Mouse (Mus musculus) heart, embryonic 10.5 days (tissue): ENCODE measurements around the gene Prg2. TPM values are rescaled to one million over a fixed set of nuclear protein-coding genes. Genes with fewer than 3 reads are reported as not detected.

Experiments used
- DNase-seq: peaks from one replicate; pipeline ENCODE4 v3.0.0-alpha.2; 2017; ENCODE audit warnings: low spot score
- H3K27ac ChIP-seq: fragments of 300-500 bp; sonication (generic); 2 replicates; pipeline ENCODE4 v1.5.1; 2016; ENCODE audit warnings: mild to moderate bottlenecking
- H3K27me3 ChIP-seq: fragments of 300-500 bp; sonication (generic); 2 replicates; pipeline ENCODE4 v1.6.1; 2016; ENCODE audit warnings: mild to moderate bottlenecking; ENCODE audit not compliant: poor library complexity, insufficient read depth, severe bottlenecking
- H3K36me3 ChIP-seq: fragments of 300-500 bp; sonication (generic); 2 replicates; pipeline ENCODE4 v1.6.1; 2016; ENCODE audit warnings: mild to moderate bottlenecking, moderate library complexity
- H3K4me1 ChIP-seq: fragments of 300-500 bp; sonication (generic); 2 replicates; pipeline ENCODE4 v1.6.1; 2016; ENCODE audit warnings: mild to moderate bottlenecking
- H3K4me3 ChIP-seq: fragments of 300-500 bp; sonication (generic); 2 replicates; pipeline ENCODE4 v1.5.1; 2016; ENCODE audit warnings: mild to moderate bottlenecking, moderate library complexity
- H3K9me3 ChIP-seq: fragments of 300-500 bp; sonication (generic); 2 replicates; pipeline ENCODE4 v1.6.1; 2016; ENCODE audit warnings: mild to moderate bottlenecking, moderate library complexity
- WGBS: fragments of 180-500 bp; shearing (Covaris S2); methylation state at CpG from one replicate; pipeline ENCODE4 v1.1.7; 2016; 5-methylcytosine and 5-hydroxymethylcytosine counted together
- polyA plus RNA-seq: library from polyadenylated mRNA; unstranded; fragments of >200 nt; fragmentation: Nextera tagmentation; extraction: Ambion mirVana; gene quantifications from 2 replicates; pipeline ENCODE4 v1.2.1, GENCODE M21; 2016

Prg2 gene
- polyA plus RNA-seq, 1 experiment from 2014 or later = 0.64 TPM

DNA sequence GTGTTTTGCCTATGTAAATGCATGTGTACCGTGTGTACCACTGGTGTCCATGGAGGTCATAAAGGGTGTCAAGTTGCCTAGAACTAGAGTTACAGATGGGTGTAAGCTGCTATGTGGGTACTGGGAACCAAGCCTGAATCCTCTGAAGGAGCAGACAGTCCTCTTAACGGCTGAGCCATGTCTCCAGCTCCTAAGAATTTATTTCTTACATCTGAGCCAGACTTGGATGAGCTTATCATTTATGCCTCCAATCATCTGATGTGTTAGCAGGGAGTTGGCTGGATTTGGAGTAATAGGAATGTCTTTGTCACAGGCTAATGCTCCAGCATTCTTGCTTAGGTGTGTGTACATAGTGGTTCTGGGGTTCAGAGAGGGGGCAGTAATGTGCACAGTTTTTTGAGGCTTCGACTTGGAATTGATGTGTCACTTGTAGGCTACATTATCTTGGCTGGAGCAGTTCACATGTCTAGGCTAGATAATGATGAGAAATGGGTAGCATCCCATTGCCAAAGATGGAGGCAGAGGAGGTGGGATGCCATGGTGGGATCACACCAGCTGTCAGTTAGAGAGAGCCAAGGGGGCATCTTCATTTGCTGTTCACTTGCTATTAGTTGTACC lies 33.0 kb upstream of the Prg2 start:
- Histone ChIP-seq H3K4me3 (no peak overlapping the region), H3K27me3 (no peaks in the 10 kb centered on the region), H3K36me3 (peaks cover 86% of the 10 kb centered on the region), H3K27ac (no peak overlapping the region), H3K4me1 (no peaks in the 10 kb centered on the region), H3K9me3 (no peaks in the 10 kb centered on the region)
- WGBS = 85% methylated on average over 3 of the region's 3 CpGs
- no peak for DNase-seq

DNA sequence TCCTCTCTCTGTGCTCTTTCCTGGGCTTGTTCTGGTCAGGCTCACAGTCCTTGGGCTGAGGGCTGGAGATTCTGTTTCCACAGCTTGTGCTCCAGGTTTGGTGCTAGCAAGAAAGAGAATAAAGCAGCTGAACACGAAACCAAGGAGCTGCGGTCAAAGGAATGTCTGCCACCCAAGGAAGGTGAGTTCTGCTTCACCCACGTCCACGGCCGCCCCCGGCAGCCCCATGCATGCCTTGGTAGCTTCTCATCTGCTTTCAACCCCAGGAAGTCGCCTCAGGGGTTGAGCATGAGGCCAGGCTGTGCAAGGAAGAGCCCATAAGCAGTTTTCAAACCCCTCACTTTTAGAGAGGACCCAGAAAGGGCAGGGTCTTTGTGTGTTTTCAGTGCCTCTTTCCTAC lies 32.0 kb upstream of the Prg2 start:
- H3K27me3 ChIP-seq = no peaks in the 10 kb centered on the region
- H3K9me3 ChIP-seq = no peaks in the 10 kb centered on the region
- no peak for DNase-seq
- no peaks in the 10 kb centered on the region for H3K4me1 ChIP-seq
- H3K4me3 ChIP-seq = no peak overlapping the region
- H3K27ac ChIP-seq = no peak overlapping the region
- WGBS = 93% methylated on average over 7 of the region's 7 CpGs
- H3K36me3 ChIP-seq = peaks cover 91% of the 10 kb centered on the region

DNA sequence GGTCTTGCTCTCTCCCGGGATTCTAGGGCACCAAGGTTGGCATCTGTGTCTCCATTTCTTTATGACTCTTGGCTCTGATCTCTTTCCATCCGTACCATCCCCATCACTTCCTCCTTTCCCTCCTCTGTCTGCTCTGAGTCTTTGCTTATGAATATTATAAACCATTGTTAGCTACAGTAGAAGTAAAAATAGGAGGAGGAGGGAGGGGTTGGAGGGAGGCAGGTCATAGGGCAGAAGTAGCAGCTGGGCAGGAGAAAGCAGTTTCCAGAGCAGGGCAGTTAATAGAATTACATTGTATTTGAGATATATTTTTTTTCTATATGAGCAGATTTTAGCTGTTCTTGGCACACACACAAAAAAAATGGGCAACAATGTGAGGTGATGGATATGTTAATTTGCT lies 31.5 kb upstream of the Prg2 start:
- no peaks in the 10 kb centered on the region for H3K9me3 ChIP-seq
- H3K4me1 ChIP-seq = no peaks in the 10 kb centered on the region
- no peaks in the 10 kb centered on the region for H3K27me3 ChIP-seq
- H3K27ac ChIP-seq = no peak overlapping the region
- DNase-seq = no peak
- peaks cover 96% of the 10 kb centered on the region for H3K36me3 ChIP-seq
- 97% methylated on average over 2 of the region's 2 CpGs for WGBS
- no peak overlapping the region for H3K4me3 ChIP-seq

DNA sequence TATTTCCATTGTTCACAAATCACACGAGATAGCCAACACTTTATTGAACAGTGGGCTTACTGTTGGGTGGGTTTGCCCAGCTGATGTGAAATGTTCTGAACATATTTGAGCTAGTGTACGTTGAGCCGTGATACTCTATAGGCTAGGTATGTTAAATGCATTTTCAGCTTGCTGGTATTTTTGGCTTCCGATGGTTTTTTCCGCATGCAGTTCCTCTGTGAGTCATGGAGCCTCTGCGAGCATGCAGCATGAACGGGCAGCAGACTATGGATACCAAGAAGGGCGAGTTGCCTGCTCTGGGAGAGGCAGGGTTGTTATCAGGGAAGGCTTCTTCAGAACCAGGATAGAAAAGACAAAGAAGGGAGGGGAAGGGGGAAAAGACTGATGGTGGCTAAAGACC lies 29.2 kb upstream of the Prg2 start:
- no peaks in the 10 kb centered on the region for H3K27me3 ChIP-seq
- H3K27ac ChIP-seq = no peak overlapping the region
- 77% methylated on average over 8 of the region's 8 CpGs for WGBS
- no peaks in the 10 kb centered on the region for H3K4me1 ChIP-seq
- no peak for DNase-seq
- H3K9me3 ChIP-seq = no peaks in the 10 kb centered on the region
- peaks cover 87% of the 10 kb centered on the region for H3K36me3 ChIP-seq
- no peak overlapping the region for H3K4me3 ChIP-seq

DNA sequence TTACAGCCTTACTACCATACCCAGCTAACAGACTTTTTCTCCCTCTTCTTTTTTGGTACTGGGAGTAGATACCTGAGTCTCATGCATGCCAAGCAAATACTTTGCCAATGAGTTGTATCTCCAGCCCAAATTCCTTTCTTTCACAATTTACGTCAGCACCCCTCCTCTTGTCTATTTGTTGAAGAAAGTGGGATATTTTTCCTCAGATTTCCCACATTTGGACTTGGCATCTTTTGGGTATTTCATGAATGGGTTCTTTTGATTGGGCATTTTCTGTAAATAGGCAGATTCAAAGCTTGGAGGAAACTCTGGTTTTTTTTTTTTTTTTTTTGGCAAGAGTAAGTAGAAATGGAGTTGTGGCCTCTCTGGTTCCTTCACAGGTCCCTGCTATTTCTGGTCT lies 28.0 kb upstream of the Prg2 start:
- no peaks in the 10 kb centered on the region for H3K27me3 ChIP-seq
- H3K9me3 ChIP-seq = no peaks in the 10 kb centered on the region
- no peak overlapping the region for H3K4me3 ChIP-seq
- no peaks in the 10 kb centered on the region for H3K4me1 ChIP-seq
- H3K36me3 ChIP-seq = peaks cover 87% of the 10 kb centered on the region
- no peak overlapping the region for H3K27ac ChIP-seq
- DNase-seq = no peak
- whole genome bisulfite sequencing = 86% methylated on average over 1 of the region's 1 CpGs

DNA sequence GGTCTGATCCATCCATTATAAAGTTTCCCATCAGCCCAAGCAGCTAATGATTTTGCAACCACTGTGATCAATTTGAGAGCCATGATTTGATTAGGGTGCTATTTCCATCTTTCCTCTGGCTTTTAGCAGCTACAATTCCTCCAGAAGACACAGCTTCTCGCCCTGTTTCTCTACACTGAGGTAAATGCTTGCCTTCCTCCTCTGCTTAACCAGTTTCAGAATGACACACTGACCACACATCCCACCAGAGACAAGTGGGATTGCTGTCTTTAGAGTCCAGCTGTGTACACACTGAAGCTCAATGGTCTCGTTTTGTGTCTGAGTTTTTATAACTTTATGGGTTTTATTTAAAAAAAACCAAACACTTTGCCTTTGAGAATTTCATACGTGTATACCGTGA lies 27.6 kb upstream of the Prg2 start:
- Histone ChIP-seq H3K4me1 (no peaks in the 10 kb centered on the region), H3K27me3 (no peaks in the 10 kb centered on the region), H3K36me3 (peaks cover 87% of the 10 kb centered on the region), H3K4me3 (no peak overlapping the region), H3K9me3 (no peaks in the 10 kb centered on the region), H3K27ac (no peak overlapping the region)
- no peak for DNase-seq
- 85% methylated on average over 4 of the region's 4 CpGs for WGBS

DNA sequence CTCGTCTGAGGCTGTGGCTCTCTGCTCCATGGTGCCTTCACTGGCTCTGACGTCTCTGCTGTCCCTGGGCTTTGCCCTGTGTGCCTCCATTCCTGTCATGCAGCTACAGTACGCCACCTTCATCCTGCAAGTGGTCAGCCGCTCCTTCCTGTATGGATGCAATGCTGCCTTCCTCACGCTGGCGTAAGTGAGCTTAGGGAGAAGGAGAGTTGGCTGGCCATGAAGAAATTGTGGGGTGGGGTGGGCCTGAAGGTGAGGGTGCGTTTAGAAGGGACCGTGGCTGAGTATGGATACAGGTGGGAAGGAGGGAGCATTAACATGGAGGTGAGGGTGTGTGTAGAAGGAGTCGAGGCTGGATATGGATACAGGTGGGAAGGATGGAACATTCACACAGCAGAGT lies 24.8 kb upstream of the Prg2 start:
- H3K27ac ChIP-seq = no peak overlapping the region
- DNase-seq = no peak
- H3K9me3 ChIP-seq = no peaks in the 10 kb centered on the region
- no peak overlapping the region for H3K4me3 ChIP-seq
- 89% methylated on average over 9 of the region's 9 CpGs for WGBS
- no peaks in the 10 kb centered on the region for H3K4me1 ChIP-seq
- H3K27me3 ChIP-seq = no peaks in the 10 kb centered on the region
- peaks cover 66% of the 10 kb centered on the region for H3K36me3 ChIP-seq

DNA sequence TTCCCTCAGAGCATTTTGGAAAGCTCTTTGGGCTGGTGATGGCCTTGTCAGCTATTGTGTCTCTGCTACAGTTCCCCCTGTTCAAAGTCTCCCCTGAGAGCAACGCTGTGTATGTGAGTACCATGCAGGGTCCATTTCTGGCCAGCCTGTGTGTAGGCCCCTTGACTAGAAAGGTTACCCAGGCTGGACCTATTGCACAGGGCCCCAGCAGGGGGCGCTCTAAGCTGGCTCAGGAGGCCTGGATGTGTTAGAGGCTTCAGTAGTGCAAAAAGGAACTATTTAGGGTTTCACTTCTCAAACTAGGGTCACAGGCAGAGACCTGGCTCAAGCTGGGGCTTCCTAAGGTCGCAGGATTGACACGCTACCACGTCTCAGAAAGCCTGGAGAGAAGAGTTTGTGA lies 24.0 kb upstream of the Prg2 start:
- no peaks in the 10 kb centered on the region for H3K4me1 ChIP-seq
- no peak overlapping the region for H3K27ac ChIP-seq
- H3K4me3 ChIP-seq = no peak overlapping the region
- H3K9me3 ChIP-seq = no peaks in the 10 kb centered on the region
- no peak for DNase-seq
- WGBS = 54% methylated on average over 5 of the region's 5 CpGs
- peaks cover 57% of the 10 kb centered on the region for H3K36me3 ChIP-seq
- H3K27me3 ChIP-seq = no peaks in the 10 kb centered on the region

DNA sequence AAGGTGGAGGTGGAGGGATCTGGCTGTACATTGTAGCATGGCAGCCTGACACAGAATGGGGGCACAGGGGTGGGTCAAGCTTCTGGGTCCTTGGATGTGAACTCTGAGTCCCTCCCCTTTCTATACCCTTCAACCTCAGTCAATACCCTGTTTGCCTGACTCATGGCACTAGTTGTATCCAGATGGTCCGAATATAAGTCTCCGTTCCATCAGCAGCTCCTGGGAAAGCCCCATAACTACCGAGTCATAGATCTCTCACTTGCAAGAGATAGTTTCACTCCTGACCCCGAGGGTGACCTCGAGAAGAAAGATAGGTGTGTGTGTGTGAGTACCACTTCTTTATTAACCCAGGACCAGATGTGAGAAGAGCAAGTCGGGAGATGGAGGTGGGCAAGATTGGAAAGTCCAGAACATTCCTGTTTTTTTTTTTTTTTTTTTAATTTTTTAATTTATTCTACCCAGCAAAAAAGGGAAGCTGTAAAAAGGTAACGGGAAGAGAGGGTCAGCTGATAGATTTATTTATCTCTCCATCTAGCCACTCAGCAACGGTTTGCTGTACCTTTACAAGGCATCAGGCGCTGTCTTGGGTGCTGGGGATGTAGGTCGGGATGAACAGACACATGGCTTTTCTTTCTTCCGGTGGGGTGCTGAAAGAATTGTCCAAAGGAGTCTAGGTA lies 21.5 kb upstream of the Prg2 start:
- peaks cover 35% of the 10 kb centered on the region for H3K36me3 ChIP-seq
- DNase-seq = no peak
- no peaks in the 10 kb centered on the region for H3K27me3 ChIP-seq
- no peak overlapping the region for H3K4me3 ChIP-seq
- WGBS = 90% methylated on average over 11 of the region's 11 CpGs
- 0 out of 2 replicates have a peak, but pooled peaks cover 6% of the 10 kb centered on the region for H3K4me1 ChIP-seq
- H3K9me3 ChIP-seq = no peaks in the 10 kb centered on the region
- H3K27ac ChIP-seq = no peak overlapping the region

DNA sequence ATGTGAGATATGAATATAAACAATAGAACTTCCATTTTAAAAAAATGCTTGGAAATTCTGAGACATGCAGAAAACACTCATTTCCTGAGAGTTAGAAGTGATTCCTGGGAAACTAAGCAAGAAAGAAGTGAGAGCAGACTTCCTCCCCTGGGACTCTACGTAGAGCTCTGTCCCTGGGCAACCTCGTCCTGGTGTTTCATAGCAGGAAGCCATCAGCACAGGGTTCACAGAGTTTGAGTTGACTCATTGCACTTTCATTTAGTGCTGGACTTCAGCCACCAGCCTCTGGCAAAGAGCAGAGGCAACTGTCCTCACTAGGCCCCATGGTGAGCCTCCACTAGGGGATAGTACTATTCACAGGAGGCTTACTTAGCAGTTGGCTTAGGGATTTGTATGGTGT lies 19.0 kb upstream of the Prg2 start:
- no peaks in the 10 kb centered on the region for H3K27me3 ChIP-seq
- H3K36me3 ChIP-seq = peaks cover 20% of the 10 kb centered on the region
- no peak overlapping the region for H3K27ac ChIP-seq
- no peaks in the 10 kb centered on the region for H3K9me3 ChIP-seq
- H3K4me3 ChIP-seq = no peak overlapping the region
- DNase-seq = no peak
- 60% methylated on average over 2 of the region's 2 CpGs for WGBS
- H3K4me1 ChIP-seq = 0 out of 2 replicates have a peak, but pooled peaks cover 6% of the 10 kb centered on the region

DNA sequence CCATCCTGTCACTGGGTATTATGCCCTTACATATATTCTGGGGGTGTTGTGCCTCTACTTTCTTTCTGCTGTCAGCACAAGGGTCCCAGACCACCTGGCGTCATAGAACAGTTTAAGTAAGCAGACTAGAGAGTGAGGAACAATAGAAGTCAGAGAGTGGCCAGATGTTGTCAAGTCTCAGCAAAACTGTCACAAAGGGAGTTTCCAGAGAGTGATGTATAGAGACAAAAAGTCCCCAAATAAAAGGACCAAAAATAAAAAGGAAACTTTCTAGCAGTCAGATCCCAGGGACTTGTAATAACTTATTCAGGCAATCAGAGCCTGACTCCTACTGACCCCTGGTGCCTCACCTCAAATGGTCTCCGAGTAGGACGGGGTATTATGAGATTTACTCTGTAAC lies 18.4 kb upstream of the Prg2 start:
- peaks cover 14% of the 10 kb centered on the region for H3K36me3 ChIP-seq
- no peak overlapping the region for H3K4me3 ChIP-seq
- WGBS = 86% methylated on average over 3 of the region's 3 CpGs
- no peak overlapping the region for H3K27ac ChIP-seq
- no peaks in the 10 kb centered on the region for H3K9me3 ChIP-seq
- H3K4me1 ChIP-seq = 0 out of 2 replicates have a peak, but pooled peaks cover 6% of the 10 kb centered on the region
- no peaks in the 10 kb centered on the region for H3K27me3 ChIP-seq
- DNase-seq = no peak

DNA sequence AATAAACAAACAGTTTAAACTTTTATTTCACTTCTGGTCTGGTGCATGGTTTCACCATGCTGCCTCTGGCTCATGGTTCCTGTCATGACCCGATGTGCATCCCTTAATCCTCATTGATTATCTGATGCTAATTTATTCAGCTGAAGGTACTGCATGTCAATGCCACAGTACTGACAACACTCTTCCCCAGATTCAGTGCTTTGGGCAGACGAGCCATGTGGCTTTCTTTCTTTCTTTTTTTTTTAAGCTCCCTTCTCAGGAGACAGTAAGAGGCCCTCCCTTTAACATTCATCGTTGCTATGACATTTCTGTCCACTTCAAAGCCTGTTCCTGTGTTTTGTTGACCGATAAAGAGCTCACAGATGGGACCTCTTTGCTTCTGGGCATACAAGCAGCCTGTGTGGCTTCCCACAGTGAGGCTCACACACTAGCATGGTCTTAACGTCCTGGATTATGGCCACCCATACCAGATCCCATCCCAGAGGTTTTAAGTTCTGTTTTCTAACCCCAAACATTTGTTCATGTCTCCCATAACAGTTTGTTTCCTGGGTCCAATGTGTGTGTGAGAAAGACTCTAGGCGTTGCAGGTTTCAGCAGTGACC lies 17.3 kb upstream of the Prg2 start:
- no peaks in the 10 kb centered on the region for H3K9me3 ChIP-seq
- 0 out of 2 replicates have a peak, but pooled peaks cover 6% of the 10 kb centered on the region for H3K4me1 ChIP-seq
- no peak overlapping the region for H3K4me3 ChIP-seq
- no peak for DNase-seq
- H3K27me3 ChIP-seq = no peaks in the 10 kb centered on the region
- H3K27ac ChIP-seq = no peak overlapping the region
- H3K36me3 ChIP-seq = peaks cover 2% of the 10 kb centered on the region; the same call in 1 of the 2 replicates
- WGBS = 43% methylated on average over 6 of the region's 6 CpGs

DNA sequence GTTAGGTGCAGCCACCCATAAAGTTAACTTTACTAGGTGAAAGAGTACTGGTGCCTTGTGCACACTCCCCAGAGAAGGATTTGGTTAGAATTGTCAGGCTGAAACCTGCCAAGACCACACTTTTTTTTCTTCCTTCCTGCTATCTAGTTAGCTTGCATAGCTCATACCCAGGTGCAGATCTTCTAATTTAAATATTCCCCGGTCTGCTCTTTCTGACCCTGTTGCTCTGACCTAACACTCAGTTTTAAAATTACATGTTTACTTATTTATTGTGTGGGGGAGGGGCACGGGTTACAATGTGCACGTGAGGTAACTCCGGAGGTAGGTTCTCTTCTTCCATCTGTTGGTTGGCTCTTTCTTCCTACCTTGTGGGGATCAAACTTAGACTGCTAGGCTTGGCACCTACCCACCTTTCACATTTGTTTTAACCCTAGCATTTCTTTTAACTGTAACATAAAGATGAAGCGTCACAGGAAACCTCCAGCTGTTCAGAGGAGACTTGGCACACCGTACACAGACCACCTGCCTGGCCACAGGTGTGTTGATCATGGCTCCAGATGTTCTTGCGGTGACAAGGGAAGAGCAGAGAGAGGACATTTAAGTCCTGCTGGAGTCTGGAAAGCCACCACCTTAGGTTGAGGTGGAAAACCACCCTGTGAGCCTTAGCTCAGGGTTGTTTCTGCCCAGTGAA lies 16.0 kb upstream of the Prg2 start:
- 93% methylated on average over 7 of the region's 7 CpGs for WGBS
- no peaks in the 10 kb centered on the region for H3K9me3 ChIP-seq
- H3K36me3 ChIP-seq = no peaks in the 10 kb centered on the region
- no peak for DNase-seq
- H3K4me3 ChIP-seq = no peak overlapping the region
- 0 out of 2 replicates have a peak, but pooled peaks cover 6% of the 10 kb centered on the region for H3K4me1 ChIP-seq
- H3K27me3 ChIP-seq = no peaks in the 10 kb centered on the region
- H3K27ac ChIP-seq = no peak overlapping the region
